Mouse (Mus musculus) right cerebral cortex, postnatal 25 days (tissue): Measurements from ENCODE around the gene Ikzf3.

Experiments
- DNase-seq: peaks from one replicate; pipeline ENCODE4 v3.0.0; 2022

Ikzf3 gene

GRCm38 (mm10) chr11:98509434-98509833, 36.4 kb downstream of the Ikzf3 start:
- DNase-seq: peak; percentile 15

- no peak for DNase-seq
Observed at GRCm38 (mm10) chr11:98504926-98505325, 40.9 kb downstream of the Ikzf3 start.

GRCm38 (mm10) chr11:98497388-98498288, 48.2 kb downstream of the Ikzf3 start:
- DNase-seq: no peak

- DNase-seq: no peak
Observed at GRCm38 (mm10) chr11:98495176-98495719, 50.6 kb downstream of the Ikzf3 start.

GRCm38 (mm10) chr11:98493394-98493793, 52.4 kb downstream of the Ikzf3 start:
- DNase-seq: no peak

GRCm38 (mm10) chr11:98492959-98493358, 52.9 kb downstream of the Ikzf3 start:
- DNase-seq: no peak

GRCm38 (mm10) chr11:98491571-98491970, 54.3 kb downstream of the Ikzf3 start:
- DNase-seq: no peak

GRCm38 (mm10) chr11:98488540-98489234, 57.1 kb downstream of the Ikzf3 start:
- DNase-seq: no peak

DNA sequence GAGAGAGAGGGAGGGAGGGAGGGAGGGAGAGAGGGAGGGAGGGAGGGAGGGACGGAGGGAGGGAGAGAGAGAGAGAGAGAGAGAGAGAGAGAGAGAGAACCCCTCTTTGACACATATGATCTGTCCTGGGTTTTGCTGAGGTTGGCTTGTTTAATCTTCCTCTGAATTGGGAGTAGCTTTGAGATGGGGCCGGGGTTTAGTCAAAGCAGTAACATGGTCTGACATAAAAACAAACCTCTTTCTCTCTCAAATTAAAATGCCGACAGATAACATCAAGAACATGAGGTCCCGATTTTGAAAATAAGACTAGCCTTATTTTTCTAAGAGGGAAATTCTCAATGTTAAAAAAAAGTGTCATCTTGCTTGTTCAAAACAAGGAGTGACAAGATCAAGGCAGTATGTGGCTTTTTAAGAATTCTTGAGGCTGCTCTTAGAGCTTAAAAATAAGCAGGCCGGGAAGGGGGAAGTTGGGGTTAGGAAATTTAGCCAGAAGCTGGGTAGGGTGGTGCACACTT, 58.2 kb downstream of the Ikzf3 start:
- no peak for DNase-seq

- DNase-seq: no peak
Observed at GRCm38 (mm10) chr11:98485749-98486148, 60.1 kb downstream of the Ikzf3 start.

DNA sequence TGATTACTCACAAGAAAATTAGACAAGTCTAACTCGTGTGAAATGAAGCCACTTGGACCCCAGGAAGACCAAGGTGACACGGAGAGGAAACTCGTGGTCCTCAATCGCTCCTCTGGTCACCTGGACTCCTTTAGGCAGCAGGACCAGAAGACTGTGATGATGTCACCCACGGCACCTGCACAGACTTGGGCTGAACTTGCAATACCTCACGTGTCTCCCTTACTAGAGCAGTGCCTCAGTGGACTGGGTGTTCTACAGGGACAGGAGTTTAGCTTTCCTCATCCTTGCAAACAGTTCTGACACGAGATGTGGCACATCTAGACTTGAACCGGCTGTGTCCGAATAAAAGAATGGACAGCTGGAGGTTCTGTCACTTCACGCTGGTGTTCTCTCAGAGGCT, 63.8 kb downstream of the Ikzf3 start:
- no peak for DNase-seq

GRCm38 (mm10) chr11:98481231-98481630, 64.6 kb downstream of the Ikzf3 start:
- no peak for DNase-seq

DNA sequence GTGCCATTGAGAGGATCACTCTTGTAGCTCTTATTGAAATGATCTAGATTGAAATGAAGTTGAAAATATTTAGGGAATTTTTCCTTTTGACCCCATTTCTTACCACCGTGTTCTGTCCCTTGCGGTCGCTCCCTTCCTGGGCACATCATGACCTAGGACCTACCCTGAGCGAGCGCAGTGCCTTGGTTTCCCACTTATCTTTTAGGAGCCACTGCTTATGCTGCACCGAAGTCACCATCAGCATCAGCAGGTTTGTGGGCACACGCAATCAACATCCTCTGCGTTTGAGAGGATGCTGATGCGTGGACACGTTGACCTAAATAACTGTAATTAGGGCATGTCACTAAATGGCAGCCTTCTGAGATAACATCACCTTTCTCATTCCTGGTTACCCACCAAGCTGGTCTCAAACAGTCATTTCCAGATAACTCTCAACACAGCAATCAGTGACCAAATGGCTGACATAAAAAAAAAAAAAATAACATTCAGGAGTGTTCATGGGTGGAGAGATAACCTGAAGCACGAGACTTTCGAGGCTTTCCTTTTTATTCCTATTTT, 65.8 kb downstream of the Ikzf3 start:
- no peak for DNase-seq

- no peak for DNase-seq
Observed at GRCm38 (mm10) chr11:98479026-98479939, 66.5 kb downstream of the Ikzf3 start.

- no peak for DNase-seq
Observed at GRCm38 (mm10) chr11:98477011-98477701, 68.7 kb downstream of the Ikzf3 start.

- DNase-seq: no peak
Observed at GRCm38 (mm10) chr11:98476434-98476807, 69.4 kb downstream of the Ikzf3 start.

DNA sequence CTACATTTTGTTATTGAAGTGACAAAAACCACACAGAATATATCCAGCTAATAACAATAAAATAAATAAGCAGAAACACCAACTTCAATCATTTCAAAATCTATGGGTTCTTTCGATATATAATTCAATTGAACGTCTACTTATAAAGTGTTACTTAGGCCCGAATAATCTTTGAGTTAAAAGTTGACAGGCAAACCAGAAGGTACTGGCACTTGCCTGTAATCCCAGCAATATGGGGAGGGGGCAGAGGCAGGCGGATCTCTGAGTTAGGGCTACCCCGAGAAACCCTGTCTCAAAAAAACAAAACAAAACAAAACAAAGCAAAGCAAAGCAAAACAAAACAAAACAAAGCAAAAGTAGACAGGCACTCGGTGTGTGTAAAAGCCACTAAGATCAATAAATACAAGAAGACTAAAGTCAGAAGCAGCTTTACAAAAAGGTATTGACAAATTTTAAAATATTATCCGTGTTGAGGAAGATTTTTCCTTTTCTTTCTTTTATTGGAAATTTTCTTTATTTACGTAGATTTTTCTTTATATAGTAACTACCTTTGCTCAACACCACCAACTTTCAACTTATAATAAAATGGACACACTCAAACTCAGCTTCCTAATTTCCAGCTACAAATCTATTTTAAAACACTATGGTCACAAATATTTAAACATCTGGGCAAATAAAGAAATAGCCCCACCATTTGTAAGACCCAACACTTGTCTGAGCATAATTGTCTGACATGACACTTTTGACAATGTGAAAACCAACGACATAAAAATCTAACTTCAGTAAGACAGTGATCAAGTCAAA, 70.0 kb downstream of the Ikzf3 start:
- DNase-seq: no peak

DNA sequence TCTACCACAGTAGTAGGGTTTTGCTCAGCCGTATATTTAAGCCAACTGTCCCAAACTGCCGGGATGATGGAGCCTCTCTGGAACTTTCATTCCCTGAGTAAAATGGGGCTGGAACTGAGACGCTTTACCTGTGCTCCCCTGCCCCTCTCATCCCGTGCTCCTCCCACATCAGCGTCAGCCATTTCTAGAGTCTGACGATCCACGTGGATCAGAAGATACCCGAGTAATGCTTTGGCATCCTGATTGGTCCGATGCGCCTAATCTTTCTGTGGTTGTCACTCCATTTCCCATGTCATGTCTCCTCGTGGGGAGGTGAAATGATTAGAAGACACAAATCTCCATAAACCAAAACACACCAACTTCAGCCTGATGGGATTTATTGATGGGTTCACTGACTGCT, 70.9 kb downstream of the Ikzf3 start:
- no peak for DNase-seq

DNA sequence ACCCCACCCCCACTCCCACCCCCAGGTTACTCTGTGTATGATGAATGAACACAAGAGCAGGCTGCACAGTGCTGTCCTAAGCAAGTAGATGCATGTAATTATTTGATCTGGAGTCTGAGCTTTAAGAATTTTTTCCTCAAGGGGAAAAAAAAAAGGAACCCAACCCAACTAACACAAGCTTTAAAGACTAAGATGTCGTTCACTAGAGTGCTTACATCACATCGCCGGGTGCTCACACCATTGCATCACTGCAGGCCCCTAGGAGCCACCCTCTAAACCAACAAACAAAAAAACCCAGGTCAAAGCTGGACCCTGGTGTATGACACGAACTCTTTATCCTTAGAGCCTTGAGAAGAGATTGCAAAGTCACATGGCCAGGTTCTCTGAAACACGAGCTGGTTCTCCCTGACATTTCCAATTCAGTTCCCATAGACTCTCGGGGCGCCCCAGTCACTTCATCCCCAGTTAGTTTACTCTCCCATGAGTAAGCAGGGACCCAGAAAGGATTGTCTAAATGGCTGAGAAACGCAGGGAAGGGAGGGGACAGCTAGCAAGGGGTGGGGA, 71.8 kb downstream of the Ikzf3 start:
- no peak for DNase-seq

GRCm38 (mm10) chr11:98472696-98473095, 73.1 kb downstream of the Ikzf3 start:
- no peak for DNase-seq
